Mouse (Mus musculus) layer of hippocampus, adult 9-11 months (tissue): ENCODE measurements around the gene Slc22a20.
A peak's percentile ranks its signal among the peaks of the same experiment; 100 is the strongest.

Source experiments
- DNase-seq: peaks from one replicate; pipeline ENCODE4 v3.0.0; 2022

The Slc22a20 gene

DNA sequence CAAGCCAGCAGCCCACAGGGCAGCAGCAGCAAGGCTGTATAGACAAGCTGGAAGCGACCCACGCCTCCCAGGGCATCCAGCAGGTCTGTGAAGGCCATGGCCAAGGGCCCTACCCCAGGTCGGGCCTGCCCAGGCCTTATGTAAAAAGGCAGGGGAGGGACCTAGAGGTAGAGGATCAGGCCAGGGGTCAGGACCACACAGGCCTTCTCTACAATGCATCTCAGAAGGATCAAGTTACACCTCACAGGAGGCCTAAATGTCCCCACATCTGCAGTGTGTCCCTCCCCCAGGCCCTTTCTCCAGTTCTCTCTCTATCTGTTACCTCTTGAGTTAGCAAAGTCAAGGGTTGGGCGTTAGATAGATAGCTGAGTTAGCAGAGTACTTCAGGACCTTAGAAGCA lies at the start of gene Slc22a20:
Gene Slc22a20, minus strand, starts transcription at position 101 of the 400 bp plus-strand sequence.
- no peak for DNase-seq

DNA sequence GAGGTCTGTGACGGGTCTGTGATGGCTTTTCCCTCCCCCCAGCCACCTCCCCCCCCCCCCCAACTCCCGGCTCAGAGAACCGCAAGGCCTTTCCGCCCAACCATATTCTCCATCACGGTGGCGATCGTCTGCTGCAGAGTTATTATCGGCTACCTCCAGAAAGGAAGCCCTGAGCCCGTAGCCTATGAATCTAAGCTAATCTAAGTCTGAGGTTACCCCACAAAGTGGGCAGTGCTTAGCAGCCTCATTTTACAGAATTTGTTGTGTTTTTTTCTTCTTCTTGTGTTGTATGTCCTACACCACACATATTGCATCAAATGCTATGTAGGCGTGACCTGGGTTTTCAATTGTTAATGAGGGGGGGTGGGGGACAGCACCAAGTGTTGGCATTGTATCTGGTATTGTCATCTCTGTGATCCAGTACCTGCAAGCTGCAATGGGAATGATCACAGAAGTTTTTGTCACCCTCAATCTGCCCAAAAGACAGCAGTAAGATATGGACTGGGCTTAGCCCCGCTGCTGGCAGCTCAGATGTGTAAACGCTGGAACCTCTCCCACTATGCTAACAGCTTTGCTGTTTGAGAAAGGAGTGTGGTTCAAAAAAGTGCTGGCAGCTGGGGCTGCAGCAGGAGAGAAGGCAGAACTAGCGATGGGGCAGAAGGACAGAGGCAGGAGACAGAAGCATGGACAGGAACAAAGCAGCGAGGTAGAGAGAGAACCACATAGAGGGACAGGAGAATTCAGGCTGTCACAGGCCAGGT lies 44.8 kb upstream of the Slc22a20 start:
- no peak for DNase-seq

- DNase-seq = no peak
These were observed 43.5 kb upstream of the Slc22a20 start for GRCm38 (mm10) chr19:6029426-6029825.

DNA sequence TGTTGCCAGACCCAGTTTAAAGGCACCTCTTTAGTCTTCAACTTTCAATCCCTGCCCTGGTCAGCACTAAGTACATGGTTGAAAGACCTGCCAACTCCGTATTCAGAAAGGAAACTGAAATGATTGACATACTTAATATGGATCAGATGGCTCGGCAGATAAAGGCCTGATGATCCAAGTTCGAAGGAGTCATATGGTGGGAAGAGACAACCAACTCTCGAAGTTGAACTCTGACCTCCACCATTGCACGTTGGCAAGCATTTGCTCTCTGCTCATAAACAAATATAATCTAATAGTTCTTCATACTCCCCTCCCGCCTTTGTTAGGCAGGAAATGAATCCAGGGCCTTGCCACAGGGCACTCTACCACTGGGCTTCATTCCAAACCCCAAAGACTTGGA lies 43.0 kb upstream of the Slc22a20 start:
- no peak for DNase-seq

DNA sequence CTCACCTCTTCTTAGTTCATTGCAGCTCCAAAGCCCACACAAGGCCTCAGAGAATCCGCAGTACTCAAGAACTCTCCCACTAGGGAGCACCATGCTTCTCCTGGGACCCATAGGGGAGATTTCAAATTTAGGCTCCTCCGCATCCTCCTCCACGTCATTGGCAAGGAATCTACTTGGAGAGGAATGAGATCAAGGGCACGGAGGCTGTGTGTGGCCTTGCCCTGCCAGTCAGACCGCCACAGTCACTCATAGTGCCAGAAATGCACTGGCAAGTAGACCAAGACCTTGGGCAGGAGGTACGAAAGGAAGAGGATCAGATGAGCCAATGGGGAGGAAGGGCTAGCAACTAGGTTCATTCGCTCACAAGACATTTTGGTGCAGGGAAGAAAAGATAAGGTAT lies 38.0 kb upstream of the Slc22a20 start:
- DNase-seq = no peak

- no peak for DNase-seq
These were observed 37.1 kb upstream of the Slc22a20 start for GRCm38 (mm10) chr19:6023059-6023458.

DNA sequence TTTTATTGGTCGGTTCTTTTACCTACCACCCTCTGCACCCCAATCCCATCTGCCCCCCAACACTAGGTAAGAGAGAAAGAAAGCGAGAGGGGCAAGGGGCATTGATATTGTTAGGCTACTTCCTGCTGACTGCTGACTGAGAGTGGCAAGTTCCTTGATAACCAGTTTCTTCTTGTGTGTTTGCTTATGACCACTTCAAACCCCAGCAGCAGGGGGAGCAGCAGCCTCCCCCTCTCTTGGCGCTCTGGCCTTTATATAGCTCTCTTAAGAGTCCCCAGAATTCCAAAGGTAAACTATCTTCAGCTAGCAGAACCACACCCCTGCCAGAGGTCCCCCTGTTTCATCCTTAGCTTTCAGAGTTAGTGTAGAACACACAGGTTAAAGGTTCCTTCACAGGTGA lies 34.3 kb upstream of the Slc22a20 start:
- no peak for DNase-seq

GRCm38 (mm10) chr19:6018142-6019089 lies 32.5 kb upstream of the Slc22a20 start:
- peak; percentile 85 for DNase-seq

DNA sequence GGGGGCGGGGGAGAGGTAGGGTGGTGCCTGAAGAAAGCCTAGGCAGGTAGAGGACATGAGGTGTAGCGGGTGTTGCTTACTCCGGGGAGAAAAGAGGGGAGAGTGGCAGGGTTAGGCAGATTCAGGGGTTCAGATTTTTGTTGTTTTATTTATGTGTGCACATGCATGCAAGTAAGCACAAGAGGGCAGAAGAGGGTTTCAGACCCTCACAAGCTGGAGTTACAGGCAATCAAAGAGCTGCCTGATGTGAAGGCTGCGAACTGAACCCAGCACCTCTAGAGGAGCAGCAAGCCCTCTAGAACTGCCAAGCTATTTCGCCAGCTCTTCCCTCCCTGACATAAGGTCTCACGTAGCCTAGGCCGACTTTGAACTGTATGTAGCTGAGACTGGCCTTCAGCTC lies 30.6 kb upstream of the Slc22a20 start:
- DNase-seq = peak; percentile 15

- DNase-seq = peak; percentile 45
These were observed 29.8 kb upstream of the Slc22a20 start, which contains the start of gene Capn1 for GRCm38 (mm10) chr19:6015511-6016315. Capn1 (minus strand) TSS chr19:6015897.

DNA sequence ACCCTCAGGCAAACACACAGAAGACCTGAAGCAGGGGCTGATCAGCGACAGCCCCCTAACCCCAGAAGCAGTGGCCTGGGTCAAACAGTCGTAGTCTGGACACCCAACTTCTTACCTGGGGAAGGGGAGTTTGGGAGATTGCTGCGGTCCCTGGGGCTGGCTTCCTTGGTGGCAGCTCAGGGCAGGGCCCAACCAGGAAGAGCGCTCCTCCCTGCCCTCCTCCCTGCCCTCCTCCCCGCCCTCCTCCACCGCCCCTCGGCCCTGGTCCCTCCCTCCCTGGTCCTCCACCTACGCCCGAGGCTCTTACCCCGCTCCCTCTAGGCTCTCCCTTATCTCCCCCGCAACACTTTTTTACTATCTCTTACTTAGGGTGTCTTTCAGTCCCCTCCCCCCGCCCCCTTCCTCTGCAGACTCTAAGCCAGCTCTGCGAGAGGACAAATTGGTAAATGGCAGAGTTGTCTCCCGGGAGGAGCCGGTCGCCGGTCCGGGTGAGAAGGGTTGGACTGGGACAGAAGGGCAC lies 29.1 kb upstream of the Slc22a20 start:
- no peak for DNase-seq

DNA sequence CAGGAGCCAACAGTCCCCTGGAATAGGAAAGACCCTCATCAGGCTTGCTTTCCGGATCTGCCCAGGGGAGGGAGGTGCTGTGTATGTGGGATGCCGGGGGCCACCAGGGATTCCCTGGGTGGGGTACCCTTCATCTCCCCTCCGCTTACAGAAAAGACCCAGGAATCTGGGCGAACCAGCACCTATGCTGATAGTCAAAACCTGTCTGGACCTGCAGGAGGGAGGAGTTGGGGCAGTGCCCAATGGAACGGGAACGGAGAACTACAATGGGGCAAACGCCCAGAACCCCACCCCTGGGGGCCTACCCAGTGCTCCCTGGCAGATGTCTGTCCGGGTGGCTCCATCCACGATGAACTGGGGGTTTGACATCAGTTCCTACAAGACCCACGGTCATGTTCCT lies 27.7 kb upstream of the Slc22a20 start:
- DNase-seq = no peak

GRCm38 (mm10) chr19:6009137-6009536 lies 23.2 kb upstream of the Slc22a20 start:
- no peak for DNase-seq

DNA sequence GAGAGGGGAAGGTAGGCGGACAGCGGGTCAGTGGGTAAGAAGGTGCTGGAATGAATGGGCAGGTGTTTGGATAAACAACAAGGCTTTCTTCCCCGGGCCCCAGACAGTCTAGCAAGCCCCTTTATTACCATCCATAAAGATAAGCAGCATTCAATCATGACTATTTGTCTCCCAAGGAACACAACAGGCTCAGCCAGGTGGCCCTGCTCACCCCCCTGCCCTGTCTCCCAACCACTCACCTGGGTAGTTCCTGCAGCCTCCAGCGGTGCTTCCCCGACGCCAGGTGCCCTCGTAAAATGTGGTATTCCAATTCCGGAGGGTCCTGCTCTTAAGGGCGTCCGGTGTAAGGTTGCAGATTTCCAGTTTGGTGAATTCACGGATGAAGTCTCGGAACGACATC lies 21.1 kb upstream of the Slc22a20 start:
- DNase-seq = no peak

GRCm38 (mm10) chr19:6005541-6005940 lies 19.6 kb upstream of the Slc22a20 start:
- no peak for DNase-seq

GRCm38 (mm10) chr19:5999969-6000368 lies 14.0 kb upstream of the Slc22a20 start:
- no peak for DNase-seq

GRCm38 (mm10) chr19:5998180-5998579 lies 12.2 kb upstream of the Slc22a20 start:
- DNase-seq = no peak

DNA sequence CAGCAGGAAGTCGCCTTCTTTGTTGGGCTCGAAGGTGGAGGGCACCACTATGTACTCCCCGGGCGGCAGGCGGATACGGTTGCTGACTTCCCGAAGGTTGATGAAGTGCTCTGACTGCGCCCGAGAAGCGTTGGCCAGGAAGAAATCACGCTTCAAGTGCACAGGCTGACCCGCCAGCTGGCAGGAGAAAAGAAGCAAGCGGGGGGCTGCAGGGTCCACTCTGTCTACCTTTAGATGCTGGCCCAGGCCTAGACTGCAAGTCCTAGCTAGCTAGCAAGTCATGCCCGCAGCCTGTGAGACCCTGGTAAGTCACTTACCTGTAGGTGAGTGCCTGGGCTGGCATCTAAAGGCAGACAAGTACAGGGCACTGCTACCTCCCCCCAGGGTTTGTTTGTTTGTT lies 8.8 kb upstream of the Slc22a20 start:
- no peak for DNase-seq

GRCm38 (mm10) chr19:5992012-5992411 lies 6.1 kb upstream of the Slc22a20 start:
- no peak for DNase-seq

DNA sequence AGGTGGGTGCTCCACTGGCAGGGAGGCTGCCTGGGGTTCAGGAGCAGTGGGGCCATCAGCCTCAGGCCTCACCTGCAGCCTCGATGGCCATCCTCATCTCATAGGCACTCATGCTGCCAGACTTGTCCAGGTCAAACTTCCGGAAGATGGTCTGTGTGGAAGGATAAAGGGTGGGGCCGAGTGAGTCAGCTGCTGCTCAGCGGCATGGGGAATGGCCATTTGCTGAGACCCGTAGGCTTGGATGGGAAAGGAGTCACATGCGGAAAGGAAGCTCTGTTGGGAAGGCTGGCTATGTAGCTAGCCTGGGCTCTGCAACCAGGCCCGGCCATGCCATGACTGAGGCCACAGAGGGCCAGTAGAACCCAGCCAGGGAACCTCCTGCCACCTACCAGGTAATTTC lies 5.5 kb upstream of the Slc22a20 start:
- no peak for DNase-seq

DNA sequence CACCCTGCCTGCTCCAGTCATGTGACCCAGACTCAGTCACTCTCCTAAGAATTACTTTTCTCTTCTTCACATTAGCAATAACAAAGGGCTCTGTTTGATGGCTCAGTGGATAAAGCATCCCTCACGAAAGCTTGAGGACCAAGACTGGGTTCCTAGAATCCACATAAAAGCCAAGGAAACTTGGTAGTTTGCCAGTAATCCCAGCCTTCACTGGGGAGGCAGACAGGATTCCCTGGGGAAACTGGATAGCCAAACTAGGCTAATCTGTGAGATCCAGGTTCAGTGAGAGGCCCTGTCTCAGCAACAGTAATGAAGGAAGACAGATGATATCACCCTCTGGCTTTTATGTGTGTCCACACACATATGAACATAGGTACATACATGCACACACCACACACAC lies 5.0 kb upstream of the Slc22a20 start:
- no peak for DNase-seq

DNA sequence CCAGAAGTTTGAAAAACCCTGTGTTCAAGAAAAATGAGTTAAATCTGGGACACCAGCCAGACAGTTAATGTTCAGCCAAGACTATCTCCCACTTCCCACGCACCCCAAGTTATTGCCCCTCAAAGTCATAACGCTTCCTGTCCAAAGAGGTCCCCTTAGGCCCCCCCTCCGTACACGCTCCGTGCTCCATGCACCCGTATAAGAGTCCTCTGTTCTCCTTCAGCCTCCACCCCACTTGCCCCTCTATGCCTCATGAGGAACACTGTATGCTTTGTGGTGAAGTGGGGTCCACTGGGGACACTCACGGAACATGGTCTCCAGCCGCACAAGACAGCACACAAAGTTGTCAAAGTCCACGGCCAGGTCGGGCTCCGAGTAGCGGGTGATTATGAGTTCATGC lies 4.1 kb upstream of the Slc22a20 start:
- DNase-seq = no peak

GRCm38 (mm10) chr19:5989585-5989984 lies 3.6 kb upstream of the Slc22a20 start:
- DNase-seq = no peak
